Mouse (Mus musculus) naive thymus-derived CD4-positive, alpha-beta T cell, adult 2 months (primary cell): ENCODE measurements around the gene Cebpb.
A peak's percentile ranks its signal among the peaks of the same experiment; 100 is the strongest.

ENCODE experiments used
- DNase-seq: peaks from one replicate; pipeline ENCODE4 v3.0.0-alpha.2; 2011; ENCODE audit warnings: low read depth

Gene Cebpb

DNA sequence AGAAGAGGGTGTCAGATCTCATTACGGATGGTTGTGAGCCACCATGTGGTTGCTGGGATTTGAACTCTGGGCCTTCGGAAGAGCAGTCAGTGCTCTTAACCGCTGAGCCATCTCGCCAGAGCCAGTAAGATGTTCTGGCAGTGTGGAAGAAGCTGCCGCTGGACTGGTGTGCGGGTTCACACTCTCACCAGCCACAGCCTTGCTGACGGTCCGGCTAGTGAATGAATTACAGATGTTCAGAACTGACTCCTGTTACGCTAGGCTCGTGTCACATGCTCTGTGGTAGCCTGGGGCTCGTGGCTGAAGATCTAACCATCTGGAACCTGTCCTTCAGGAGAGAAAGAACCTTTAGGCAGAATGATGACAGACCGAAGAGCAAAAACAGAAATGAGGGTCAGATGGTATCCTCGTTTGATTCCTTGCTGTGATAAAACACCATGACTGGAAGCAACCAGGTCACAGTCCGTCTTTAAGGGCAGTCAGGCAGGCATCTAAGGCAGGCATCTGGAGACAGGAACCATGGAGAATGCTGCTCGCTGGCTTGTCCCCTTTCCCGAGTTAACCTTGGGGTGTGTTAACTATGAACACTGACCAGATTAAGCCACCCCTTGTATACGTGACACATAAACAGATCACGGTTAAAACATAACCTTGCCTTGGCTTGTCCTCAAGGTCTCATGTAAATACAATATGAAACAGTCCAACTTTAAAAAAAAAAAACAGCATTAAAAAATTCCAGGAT, 22.6 kb upstream of the Cebpb start:
- no peak for DNase-seq

DNA sequence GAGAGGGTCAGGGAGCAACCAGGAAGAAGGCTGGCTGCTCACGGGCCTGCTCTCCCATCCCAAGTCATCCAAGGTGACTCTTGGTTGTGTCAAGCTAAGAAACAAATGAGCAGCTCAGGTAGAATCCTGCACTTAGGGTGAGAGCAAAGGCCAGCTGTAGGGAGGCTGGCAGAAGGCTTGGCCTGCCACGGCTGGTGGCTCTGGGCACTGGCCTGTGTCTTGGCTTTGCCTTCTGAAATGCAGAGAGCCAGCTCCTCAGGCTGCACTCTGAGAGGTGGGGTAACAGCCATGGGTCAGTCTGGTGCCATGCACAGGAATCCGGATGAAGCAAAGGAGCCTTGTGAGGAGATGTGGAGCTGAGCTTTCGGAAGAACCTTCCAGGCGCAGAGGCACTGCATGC, 20.3 kb upstream of the Cebpb start:
- DNase-seq: no peak

DNA sequence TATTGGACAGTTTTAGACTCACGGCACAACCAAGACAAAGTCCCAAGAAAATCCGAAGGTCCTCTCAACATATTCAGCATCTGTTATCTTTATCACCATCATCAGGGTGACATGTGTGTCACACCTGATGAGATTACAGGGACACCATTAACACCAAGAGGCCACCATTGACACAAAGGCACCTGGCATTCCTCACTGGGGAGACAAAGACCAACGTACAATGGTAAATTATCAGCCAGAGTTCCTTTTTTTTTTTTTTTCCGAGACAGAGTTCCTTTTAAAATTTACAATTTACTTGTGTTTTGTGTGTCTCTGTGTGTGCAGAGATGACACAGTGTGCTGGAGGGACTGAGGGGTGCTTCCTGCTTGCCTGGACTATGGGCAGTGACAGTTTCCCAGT, 19.3 kb upstream of the Cebpb start:
- DNase-seq: no peak

DNA sequence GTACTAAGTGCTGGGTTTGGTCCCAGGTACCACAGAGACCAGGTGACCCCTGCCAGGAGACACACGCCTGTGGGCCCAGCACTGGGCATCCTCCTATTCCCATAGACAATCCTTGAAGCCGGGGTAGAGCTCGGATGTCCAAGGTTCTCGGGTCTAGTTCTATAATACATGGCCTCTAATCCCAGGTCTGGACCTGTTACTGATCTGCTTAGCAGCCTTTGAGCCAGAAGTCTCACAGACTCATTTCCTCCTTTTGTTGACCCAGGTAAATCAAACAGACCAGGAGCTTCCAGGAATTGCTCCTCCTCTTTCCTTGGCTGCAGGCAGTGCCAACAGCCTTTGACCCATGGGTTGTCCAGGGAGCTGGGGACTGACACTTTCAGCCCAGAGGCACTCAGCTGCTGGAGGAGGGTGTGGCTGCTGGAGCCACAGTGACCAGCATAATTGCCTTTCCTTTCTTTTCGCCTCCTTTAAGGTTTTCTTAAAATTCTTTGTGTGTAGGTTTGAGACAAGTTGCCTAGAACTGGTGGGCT, 17.5 kb upstream of the Cebpb start:
- no peak for DNase-seq

DNA sequence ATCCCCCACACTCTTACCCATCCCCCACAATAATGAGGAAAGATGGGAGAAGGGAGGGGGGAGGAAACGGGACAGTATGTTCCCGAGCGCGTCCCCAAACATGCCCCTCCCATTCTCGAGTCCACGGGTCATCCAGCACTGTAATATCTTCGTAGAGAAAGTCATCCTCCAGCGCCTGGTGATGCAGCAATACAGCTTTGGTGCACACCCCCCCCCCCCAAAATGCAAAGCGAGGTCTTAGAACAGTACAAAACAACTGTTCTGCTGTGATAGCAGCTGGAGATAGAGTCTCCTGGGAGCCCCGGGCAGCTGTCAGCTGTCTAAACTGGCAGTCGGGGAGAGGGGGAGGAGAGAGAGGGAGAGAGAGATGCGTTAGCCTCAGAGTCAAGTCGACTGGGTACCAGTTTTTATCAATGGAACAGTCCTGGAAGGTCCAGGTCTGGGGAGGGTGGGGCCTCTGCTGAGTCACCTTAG, 16.5 kb upstream of the Cebpb start:
- no peak for DNase-seq

DNA sequence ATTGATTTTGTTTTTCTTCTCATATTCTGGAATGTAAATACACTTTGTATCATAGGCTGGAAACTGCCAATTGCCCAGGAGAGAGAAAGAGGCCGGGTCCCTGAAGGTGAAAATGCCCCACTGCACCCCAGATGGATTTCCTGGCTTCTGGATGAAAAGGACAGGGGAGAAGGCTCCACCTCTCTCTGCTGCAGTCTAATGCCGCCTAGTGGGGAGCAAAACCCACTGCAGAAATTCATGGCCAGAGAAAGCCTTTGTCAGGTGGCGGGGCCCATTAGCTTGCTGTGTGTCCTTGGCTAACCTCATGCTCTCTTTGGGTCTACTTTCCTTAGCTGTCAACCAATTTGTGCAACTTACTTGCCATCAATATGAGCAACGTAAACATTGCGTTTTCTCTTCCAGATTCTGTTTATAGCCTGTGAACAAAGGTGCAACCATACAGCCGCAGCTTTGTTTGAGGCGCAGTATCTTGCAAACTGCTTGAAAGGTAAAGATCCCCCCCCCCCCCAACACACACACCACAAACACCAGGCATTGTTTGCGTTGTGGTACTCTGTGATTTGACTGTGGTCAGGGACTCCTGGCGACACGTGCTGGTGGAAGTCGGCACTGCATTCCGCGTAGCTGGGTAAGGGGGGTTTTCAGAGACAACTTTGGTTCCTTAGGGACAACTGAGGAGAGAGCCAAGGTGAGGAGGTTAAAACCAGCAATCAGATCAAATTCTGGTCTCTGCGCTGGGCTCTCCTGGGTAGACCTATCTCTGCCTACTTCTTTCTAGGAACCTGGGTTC, 13.4 kb upstream of the Cebpb start:
- DNase-seq: peak; percentile 67

DNA sequence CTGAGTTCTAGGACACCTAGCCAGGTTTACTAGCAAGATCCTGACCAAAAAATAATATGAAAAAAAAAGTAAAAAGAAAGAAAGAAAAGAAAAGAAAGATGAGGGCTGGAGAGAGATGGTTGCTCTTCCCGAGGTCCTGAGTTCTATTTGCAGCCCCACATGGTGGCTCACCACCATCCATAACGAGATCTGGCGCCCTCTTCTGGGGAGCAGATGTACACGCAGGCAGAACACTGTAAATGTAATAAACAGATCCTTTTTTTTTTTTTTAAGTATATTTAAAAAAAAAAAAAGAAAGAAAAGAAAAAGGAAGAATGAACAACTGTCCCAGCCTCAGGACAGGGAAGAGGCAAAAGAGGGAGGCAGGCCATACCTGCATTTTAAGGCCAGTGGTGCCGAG, 10.1 kb upstream of the Cebpb start:
- peak; percentile 65 for DNase-seq

DNA sequence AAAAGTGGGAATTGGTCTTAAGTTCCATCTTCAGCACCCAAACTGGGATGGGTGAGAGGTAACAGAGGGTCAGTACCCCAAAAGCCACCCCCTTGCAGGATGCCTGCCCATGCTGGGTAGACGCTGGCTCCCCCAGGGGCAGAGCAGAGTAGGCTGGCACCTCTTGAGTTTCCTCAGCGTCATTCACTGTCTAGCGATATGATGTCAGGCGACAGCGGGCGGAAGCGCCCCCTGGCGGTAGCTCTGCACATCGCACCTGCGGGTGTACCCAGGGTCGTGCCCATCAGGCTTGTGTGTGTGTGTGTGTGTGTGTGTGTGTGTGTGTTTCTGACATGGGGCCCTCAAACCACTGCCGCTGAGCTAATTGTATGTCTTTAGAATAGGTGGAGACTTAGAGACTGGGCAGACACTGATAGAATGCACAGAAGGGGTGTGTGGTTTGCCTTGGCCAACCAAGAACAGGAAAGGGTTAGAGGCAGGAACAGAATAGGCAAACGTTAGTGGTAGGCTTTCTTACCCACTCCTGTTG, 8.7 kb upstream of the Cebpb start:
- DNase-seq: peak; percentile 95

DNA sequence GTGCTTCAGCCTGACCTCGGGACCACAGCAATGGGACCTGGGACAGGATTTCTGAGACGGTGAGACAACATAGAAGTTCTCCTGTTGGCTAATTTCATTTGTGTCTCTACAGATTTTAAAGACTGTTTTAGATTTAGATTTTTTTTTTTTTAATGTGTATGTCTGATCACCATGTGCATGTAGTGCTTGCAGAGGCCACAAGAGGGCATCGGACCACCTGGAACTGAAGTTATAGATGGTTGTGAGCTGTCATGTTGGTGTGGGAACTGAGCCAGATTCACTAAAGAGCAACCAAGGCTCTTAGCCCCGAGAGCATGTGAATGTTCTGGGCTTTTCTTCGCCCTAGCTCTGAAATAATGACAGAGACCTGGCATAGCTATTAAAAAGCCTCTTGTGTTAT, 8.1 kb upstream of the Cebpb start:
- DNase-seq: peak; percentile 90

DNA sequence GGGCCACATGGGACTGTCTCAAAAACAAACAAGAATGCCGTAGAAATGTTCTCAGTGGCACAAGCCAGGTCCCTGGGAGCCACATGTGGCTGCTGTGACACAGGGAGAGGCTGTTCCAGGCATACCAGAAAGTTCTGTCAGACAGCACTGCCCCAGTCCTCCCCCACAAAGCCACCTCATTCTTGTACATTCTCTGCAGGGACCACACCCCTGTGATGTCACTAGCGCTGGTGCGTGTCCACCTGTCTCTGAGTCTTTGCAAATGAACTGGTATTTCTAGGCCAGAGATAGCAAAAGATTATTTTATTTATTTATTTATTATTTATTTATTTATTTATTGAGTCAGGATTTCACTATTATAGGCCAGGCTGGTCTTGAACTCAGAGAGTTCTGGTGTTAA, 5.0 kb upstream of the Cebpb start:
- DNase-seq: no peak

DNA sequence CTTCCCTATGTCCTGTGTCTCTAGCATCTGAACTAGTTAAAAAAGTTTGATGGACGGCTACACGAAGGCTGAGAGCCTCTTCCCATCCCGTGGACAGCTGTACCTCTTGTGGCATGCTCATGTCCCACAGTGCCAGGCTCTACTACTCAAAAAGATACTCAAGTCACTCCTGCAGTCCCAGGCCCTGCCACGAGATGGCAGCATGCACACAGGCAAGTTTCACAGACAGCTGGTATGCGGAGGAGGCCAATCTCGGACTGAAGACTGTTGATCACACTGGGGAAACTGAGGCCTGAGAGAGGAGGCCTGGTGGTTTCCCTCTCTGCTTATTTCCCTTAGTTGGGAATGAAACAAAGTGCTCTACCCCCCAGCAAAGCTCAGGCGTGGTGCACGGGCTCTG, 3.6 kb upstream of the Cebpb start:
- DNase-seq: peak; percentile 97

DNA sequence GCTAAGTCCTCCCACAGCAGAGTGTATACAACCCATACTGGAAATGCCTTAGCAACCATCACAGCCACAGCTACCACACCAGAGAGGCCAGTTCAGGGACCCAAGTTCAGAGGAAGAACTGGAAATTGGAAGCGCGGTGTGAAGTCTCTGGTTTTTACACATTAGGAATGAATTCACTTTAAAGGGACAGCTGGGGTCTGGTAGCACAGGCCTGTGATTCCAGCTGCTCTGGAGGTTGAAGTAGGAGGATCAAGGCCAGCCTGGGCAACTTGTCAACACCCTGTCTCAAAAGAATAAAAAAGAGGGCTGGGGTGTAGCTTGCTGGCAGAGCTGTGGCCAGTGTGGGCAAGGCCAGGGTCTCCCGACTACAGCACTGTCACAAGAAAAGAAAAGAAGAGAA, 2.9 kb upstream of the Cebpb start:
- DNase-seq: no peak

DNA sequence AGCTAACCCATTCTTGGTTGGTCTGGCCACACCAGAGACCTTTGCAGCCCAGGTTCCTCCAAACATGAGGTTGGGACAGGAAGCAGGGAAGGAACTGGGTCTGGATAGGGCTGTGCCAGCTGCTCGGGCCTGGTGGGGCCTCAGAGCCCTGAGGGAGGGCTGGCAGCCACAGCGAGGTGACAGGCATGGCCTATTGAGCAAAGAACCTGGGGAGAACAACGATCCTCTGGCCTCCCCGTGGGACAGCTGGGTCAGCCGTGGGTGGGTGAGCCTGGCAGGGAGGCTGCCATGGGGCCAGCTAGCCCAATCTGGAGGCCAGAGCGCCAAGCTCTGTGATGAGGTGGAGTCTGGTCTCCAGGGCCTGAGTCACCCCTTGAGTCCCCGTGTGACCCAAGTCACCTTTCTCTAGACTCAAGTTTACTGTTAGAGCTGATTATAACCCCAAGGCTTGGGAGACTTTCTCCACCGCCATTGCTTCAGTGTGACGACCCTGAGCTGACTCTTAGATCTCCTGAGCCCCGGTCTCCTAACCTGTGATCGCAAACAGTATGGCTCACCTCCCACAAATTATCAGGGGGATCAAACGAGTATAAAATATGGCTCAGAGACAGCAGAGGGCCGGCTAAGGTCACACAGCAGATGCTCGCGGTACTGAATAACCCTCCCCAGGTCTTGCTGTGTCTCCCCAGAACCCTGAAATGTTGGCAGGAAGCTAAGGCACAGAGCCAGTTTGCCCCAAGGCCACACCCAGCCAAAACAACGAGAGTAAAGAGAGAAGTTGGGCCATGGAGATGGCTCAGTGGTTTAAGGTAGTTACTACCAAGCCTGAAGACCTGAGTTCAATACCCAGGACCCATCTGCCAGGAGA, 2.1 kb upstream of the Cebpb start:
- DNase-seq: peak; percentile 35

DNA sequence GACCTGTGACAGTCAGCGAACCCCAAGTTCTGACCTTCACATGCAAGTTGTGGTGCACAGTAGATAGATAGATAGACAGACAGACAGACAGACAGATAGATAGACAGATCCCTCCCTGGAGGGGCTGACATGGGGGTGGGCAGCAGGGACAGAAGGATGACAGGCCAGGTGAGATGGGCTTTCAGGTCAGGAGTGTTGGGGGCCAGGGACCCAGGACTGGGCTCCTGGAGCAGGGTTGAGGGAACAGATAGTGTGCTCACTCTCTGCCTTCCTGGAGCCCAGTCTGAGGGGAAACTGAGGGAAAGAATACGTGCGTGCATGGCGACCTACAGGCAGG, 1.5 kb upstream of the Cebpb start:
- DNase-seq: peak; percentile 34

DNA sequence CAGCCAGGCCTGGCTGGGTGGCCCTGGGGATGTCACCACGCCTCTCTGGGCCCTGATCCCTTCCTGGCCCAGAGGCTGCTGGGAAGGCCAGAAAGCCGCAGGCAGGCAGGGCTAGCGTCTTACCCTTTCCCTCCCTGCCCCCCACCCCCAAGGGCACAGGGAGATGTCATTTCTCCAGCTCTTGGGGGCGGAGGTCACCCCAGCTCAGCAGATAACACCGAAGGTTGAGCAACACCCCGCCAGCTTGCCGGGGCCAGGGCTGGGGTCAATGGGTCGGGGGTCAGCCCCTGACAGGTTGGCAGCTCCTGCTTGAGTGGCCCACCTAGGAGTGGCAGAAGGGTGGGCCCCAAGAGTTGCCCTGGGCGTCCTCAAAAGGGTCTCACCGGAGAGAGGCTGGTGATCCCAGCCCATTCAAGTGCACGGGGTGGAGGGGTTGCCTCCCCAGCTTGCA, 1.0 kb upstream of the Cebpb start:
- no peak for DNase-seq

DNA sequence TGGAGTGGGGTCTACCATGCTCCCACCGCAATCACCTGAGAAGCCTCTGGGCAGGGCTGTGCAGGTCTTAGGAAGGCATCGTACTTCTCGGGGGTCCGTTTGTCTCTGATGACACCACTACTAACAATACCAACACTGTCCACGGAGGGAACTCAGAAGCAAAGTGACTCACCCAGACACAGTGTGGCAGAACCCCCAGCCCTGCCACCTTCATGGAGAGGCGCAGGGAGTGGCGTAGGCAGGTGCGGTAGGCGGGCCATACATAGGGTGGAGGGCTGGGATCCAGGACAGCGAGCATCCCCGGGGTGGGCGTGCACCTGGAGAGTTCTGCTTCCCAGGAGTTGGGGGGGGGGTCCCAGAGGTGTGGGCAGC, 603 bp upstream of the Cebpb start:
- DNase-seq: no peak

DNA sequence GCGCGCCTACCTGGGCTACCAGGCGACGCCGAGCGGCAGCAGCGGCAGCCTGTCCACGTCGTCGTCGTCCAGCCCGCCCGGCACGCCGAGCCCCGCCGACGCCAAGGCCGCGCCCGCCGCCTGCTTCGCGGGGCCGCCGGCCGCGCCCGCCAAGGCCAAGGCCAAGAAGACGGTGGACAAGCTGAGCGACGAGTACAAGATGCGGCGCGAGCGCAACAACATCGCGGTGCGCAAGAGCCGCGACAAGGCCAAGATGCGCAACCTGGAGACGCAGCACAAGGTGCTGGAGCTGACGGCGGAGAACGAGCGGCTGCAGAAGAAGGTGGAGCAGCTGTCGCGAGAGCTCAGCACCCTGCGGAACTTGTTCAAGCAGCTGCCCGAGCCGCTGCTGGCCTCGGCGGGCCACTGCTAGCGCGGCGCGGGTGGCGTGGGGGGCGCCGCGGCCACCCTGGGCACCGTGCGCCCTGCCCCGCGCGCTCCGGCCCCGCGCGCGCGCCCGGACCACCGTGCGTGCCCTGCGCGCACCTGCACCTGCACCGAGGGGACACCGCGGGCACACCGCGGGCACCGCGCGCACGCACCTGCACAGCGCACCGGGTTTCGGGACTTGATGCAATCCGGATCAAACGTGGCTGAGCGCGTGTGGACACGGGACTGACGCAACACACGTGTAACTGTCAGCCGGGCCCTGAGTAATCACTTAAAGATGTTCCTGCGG, 945 bp downstream of the Cebpb start, which contains the start of gene Tmem189:
Tmem189 (minus strand) TSS at position 322 of the 718 bp plus-strand sequence.
- peak; percentile 85 for DNase-seq

DNA sequence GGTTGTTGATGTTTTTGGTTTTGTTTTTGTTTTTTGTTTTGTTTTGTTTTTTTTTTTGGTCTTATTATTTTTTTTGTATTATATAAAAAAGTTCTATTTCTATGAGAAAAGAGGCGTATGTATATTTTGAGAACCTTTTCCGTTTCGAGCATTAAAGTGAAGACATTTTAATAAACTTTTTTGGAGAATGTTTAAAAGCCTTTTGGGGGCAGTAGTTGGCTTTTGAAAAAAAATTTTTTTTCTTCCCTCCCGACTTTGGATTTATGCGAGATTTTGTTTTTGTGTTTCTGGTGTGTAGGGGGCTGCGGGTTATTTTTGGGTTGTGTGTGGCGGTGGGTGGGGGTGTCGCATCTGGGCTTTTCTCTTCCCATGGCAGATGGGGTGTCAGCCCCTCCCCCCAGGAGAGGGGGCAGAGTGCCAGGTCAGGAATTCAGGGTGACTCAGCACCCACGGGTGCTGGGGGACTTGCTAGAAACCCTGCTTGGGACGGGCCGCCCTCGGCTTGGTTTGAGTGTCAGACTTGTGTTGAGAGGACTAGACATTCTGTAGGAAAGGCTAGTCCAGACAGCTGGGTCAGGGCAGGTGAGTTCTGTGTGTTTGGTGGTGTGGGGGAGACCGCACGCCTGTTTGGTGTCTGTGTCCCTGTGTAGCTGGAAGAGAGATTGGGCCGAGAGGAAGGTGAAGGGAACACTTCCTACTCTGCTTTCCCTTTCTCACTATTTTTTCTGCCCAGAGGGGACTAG, 1.7 kb downstream of the Cebpb start:
- peak; percentile 28 for DNase-seq

DNA sequence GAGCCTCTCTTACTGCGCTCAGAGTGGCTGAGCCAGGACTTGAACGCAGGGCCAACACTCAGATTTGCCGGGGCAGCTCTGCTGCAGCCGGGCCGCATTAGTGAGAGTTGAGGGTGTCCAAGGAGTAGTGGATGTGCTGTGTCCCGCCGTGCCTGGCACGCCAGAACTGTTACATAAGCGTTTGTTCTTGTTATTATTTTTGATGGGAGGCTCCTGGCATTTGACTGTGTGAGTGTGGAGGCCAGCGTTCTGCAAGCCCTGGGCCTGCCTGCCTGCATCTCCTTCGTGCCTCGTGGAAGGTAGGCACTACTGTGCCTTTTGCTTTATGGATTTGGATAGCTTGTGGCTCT, 2.2 kb downstream of the Cebpb start:
- peak; percentile 26 for DNase-seq

DNA sequence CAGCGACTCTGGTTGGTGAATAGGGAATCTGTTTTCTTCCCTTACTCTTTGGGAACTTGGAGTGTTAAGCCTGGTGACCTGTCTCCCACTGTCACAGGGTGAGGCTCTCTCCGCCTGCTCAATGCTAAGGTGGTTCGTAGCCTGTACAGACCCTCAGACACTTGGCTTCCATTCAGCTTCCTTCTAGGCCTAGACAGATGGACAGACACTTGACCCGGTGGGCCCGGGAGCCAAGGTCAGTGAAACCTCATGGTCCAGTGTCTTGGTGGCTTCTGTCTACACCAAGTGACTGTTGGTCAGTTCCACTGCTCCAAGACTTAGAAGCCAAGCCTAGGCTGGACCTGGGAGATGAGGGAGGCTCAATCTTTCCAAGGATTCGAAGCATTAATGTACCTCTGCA, 2.7 kb downstream of the Cebpb start:
- DNase-seq: no peak
